Mouse (Mus musculus) liver, adult 2 months (tissue): ENCODE measurements around the gene Ell2. TPM values are rescaled to one million over a fixed set of nuclear protein-coding genes. Genes with fewer than 3 reads are reported as not detected.

ENCODE experiments used
- DNase-seq: peaks from one replicate; pipeline ENCODE4 v3.0.0-alpha.2; 2011; ENCODE audit warnings: low read depth, low spot score; ENCODE audit errors: extremely low read depth
- H3K27ac ChIP-seq: fragments of 200-500 bp; replicated peaks from 2 replicates; pipeline ENCODE4 v1.5.1; 2012; ENCODE audit warnings: low read depth, mild to moderate bottlenecking, control low read depth, inconsistent platforms, low read length; ENCODE audit not compliant: insufficient read depth
- H3K27me3 ChIP-seq: fragments of 200-500 bp; 2 replicates; pipeline ENCODE4 v1.6.1; 2012; ENCODE audit warnings: mild to moderate bottlenecking, moderate library complexity, low read length, inconsistent platforms; ENCODE audit not compliant: control insufficient read depth, insufficient read depth
- H3K36me3 ChIP-seq: fragments of 200-500 bp; 2 replicates; pipeline ENCODE4 v1.6.1; 2012; ENCODE audit warnings: low read length, inconsistent platforms; ENCODE audit not compliant: control insufficient read depth, insufficient read depth
- H3K4me1 ChIP-seq: fragments of 200-500 bp; 2 replicates; pipeline ENCODE4 v1.6.1; 2011; ENCODE audit warnings: low read length; ENCODE audit not compliant: control insufficient read depth, insufficient read depth
- H3K4me3 ChIP-seq: fragments of 200-500 bp; 2 replicates; pipeline ENCODE4 v1.5.1; 2011; ENCODE audit warnings: low read depth, mild to moderate bottlenecking, control low read depth, low read length, moderate library complexity; ENCODE audit not compliant: insufficient read depth
- H3K79me2 ChIP-seq: fragments of 200-500 bp; 2 replicates; pipeline ENCODE4 v1.6.1; 2012; ENCODE audit warnings: inconsistent platforms, mild to moderate bottlenecking, low read length, moderate library complexity; ENCODE audit not compliant: control insufficient read depth, insufficient read depth
- H3K9ac ChIP-seq: fragments of 200-500 bp; 2 replicates; pipeline ENCODE4 v1.6.1; 2012; ENCODE audit warnings: low read depth, mild to moderate bottlenecking, control low read depth, inconsistent platforms, low read length
- CTCF ChIP-seq: fragments of 200-500 bp; IDR thresholded peaks from 2 replicates; pipeline ENCODE4 v1.5.1; 2011; ENCODE audit warnings: low read depth, low read length, control low read depth
- POLR2A ChIP-seq: fragments of 200-500 bp; IDR thresholded peaks from 2 replicates; pipeline ENCODE4 v1.6.1; 2011; ENCODE audit warnings: low read length, control low read depth; ENCODE audit not compliant: insufficient read depth; ENCODE audit errors: extremely low read depth
- WGBS: fragments of 180-500 bp; shearing (Covaris S2); methylation state at CpG from one replicate; pipeline ENCODE4 v1.1.7; 2018; 5-methylcytosine and 5-hydroxymethylcytosine counted together
- polyA plus RNA-seq: library from polyadenylated mRNA; depleted of rRNA; stranded (reverse); fragments of >200 nt; gene quantifications from 2 replicates; pipeline ENCODE4 v1.2.3, GENCODE M21; 2012
- total RNA-seq: library from RNA; depleted of rRNA; stranded (reverse); fragments of >200 nt; gene quantifications from 2 replicates; pipeline ENCODE4 v1.2.3, GENCODE M21; 2014

Ell2 gene
- total and polyA plus RNA-seq, 2 experiments = 8.6 to 48.2 TPM

DNA sequence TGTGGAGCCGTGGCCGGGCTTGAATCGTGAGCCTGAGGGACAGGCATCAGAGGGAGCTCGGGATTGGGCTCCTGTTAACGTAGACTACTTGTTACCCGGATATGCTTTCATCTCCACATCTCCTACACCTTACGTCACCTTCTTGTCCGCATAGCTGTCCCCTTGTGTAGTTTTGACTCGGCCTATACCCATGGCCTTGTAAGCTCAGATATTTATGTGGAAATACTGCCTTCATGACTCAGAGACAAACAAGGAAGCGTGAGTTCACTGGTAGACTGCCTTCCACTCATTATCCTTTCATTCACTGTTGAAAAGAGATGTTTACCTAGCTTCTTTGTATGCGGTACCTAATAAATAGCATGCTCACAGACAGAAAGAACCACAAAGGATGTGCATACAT, 79.7 kb downstream of the Ell2 start:
- no peak for TF ChIP-seq POLR2A
- TF ChIP-seq CTCF = no peak
- H3K27me3 ChIP-seq = no peaks in the 10 kb centered on the region
- 93% methylated on average over 11 of the region's 11 CpGs for WGBS
- no peak overlapping the region for H3K4me3 ChIP-seq
- H3K79me2 ChIP-seq = no peaks in the 10 kb centered on the region
- no peak for DNase-seq
- H3K36me3 ChIP-seq = peaks cover 10% of the 10 kb centered on the region
- no peak overlapping the region for H3K9ac ChIP-seq
- H3K4me1 ChIP-seq = no peaks in the 10 kb centered on the region
- no peak overlapping the region for H3K27ac ChIP-seq

DNA sequence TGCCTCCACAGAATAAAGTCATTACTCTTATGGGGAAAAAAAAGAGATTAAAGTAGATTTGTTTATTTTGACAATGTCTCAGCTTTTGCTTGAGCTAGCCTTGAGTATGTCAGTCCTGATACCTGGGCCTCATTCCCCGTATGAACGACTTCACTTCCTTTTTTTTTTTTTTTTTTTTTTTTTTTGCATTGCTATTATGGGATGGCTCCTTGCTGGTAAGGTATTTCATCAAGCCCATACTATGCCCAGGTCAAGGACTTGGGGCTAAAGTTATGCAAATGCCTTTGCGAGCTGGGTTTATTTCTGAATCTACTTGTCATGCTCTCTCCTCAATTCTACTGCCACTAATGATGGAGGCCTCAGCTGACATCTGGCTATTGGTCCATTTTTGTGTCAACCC, 80.8 kb downstream of the Ell2 start:
- Histone ChIP-seq H3K4me3 (no peak overlapping the region), H3K27me3 (no peaks in the 10 kb centered on the region), H3K27ac (no peak overlapping the region), H3K9ac (no peak overlapping the region), H3K79me2 (no peaks in the 10 kb centered on the region), H3K36me3 (peaks cover 10% of the 10 kb centered on the region), H3K4me1 (no peaks in the 10 kb centered on the region)
- no peak for DNase-seq
- no peak for TF ChIP-seq CTCF
- TF ChIP-seq POLR2A = no peak
- WGBS = 81% methylated on average over 3 of the region's 3 CpGs

DNA sequence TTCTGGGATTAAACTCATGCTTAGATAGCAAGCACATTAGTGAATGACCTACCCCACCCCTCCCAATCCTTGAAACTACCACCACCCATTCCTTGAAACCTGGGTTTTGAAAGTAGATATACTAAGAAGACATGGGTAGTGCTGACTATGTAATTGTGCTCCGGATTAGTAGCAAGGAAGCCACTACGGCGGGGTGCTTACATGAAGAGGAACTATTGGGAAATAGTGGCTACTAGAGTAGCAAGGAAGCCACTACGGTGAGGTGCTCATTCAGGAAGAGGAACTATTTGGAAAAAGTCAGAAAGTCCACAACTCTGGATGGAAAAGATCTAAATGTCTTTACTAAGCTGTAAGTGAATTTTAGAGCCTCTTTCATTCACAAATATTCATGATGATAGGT, 81.6 kb downstream of the Ell2 start:
- TF ChIP-seq POLR2A = no peak
- no peak for TF ChIP-seq CTCF
- H3K4me3 ChIP-seq = no peak overlapping the region
- H3K27ac ChIP-seq = no peak overlapping the region
- no peak overlapping the region for H3K9ac ChIP-seq
- no peaks in the 10 kb centered on the region for H3K79me2 ChIP-seq
- DNase-seq = no peak
- H3K4me1 ChIP-seq = no peaks in the 10 kb centered on the region; the same call in 1 of the 2 replicates
- WGBS = 88% methylated on average over 4 of the region's 4 CpGs
- no peaks in the 10 kb centered on the region for H3K27me3 ChIP-seq
- peaks cover 10% of the 10 kb centered on the region for H3K36me3 ChIP-seq

DNA sequence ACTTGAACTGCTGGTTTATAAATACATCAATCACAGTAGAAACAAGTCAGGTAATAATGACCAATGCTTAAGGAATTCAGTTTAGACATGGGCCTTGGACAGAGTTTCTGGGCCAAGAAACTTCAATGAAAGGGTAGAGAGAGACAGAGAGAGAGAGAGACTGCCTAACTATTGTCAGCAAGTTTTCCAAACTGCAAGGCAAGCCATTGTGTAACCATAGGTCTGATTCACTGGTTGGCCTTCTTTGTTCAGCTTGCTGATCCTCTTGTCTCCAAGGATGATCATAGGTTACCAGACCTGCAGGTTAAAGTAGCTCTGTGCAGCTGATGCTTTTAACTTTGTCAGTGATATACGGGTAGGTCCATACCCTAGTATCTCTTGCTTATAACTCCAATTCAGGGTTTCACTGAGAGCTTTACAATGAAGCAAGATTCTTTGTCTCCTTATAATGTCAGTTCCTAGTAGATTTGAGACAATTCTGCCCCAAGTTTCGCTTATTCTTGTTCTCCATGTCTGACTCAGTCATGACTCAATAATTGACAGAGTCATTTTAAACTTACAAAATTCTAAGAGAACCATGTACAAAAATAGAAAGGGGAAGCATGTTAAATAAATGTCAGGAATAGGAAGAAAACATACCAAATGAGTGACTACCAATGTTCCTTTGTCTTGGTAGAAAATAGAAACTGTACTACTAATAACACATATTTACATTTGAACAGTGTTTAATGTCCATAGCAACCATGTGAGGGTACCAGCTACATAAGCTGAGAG, 82.7 kb downstream of the Ell2 start:
- Histone ChIP-seq H3K4me1 (no peaks in the 10 kb centered on the region; the same call in 1 of the 2 replicates), H3K79me2 (no peaks in the 10 kb centered on the region), H3K27me3 (no peaks in the 10 kb centered on the region), H3K27ac (no peak overlapping the region), H3K9ac (no peak overlapping the region), H3K4me3 (no peak overlapping the region), H3K36me3 (peaks cover 9% of the 10 kb centered on the region)
- WGBS = 93% methylated on average over 2 of the region's 2 CpGs
- TF ChIP-seq CTCF = no peak
- TF ChIP-seq POLR2A = no peak
- no peak for DNase-seq

DNA sequence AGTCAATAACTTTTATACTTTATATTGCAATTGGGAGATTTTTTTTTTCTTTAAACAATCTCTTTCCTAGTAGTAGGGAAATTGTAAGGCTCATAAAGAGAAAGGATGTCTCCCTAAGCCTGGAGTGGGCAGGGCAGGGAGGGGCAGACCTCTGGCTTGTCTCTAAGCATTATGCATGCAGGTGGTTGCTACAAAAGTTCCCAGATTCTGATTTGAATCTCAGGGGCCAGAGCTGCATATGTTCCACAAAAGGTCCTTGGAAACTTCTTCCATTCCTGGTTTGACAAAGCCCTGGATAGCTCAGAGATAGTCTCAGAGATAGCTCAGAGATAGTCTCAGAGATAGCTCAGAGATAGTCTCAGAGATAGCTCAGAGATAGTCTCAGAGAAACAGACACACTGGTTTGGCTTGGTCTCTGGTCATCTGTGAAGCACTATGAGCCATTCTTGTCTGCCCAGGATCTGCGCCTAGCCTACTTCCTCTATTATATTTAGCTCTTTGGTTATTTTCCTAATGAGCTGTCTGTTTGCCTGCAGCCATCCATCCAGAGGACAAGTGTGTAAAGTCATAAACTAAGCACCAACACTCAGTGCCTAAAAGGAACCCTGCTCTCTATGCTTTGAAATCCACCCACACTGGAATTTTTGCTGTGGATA, 84.1 kb downstream of the Ell2 start:
- Histone ChIP-seq H3K79me2 (no peaks in the 10 kb centered on the region), H3K36me3 (peaks cover 9% of the 10 kb centered on the region), H3K9ac (no peak overlapping the region), H3K4me3 (no peak overlapping the region), H3K4me1 (no peaks in the 10 kb centered on the region; the same call in 1 of the 2 replicates), H3K27me3 (no peaks in the 10 kb centered on the region), H3K27ac (no peak overlapping the region)
- DNase-seq = no peak
- TF ChIP-seq POLR2A (no peak), CTCF (no peak)
- 89% methylated on average over 1 of the region's 1 CpGs for WGBS
